Mouse (Mus musculus): Measurements from ENCODE around the gene Mnt. TPM values are rescaled to one million over a fixed set of nuclear protein-coding genes. Genes with fewer than 3 reads are reported as not detected.

Gene Mnt
- polyA plus RNA-seq, 1 experiment, result 39.9 TPM

DNA sequence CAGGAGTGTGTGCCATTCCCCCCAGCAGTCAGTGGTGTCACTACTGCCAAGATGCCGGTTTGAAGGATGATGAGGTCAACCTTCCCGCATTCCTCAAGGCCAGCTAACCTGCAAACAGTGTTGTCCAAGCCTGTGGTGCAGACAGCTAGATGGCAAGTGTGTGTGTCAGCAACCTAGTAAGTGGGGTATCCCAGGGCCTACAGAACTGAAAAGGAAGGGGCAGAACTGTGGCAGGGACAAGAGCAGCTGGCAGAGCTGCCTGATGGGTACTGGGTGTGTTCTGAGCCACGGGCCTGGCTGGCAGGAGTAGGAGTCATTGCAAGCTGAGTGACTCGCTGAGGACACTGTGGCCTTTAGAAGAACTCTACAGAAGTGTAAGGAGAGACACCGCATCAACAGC, 31.4 kb downstream of the Mnt start:
- no peak for TF ChIP-seq POLR2A (IDR thresholded peaks at IDR 0.05; ENCODE audit: control insufficient read depth, extremely low read depth, insufficient read depth, low read length, poor library complexity)
- no peak for TF ChIP-seq CTCF (IDR thresholded peaks at IDR 0.05; ENCODE audit: borderline replicate concordance, control insufficient read depth, extremely low read depth, insufficient read depth, low read length, poor library complexity)

DNA sequence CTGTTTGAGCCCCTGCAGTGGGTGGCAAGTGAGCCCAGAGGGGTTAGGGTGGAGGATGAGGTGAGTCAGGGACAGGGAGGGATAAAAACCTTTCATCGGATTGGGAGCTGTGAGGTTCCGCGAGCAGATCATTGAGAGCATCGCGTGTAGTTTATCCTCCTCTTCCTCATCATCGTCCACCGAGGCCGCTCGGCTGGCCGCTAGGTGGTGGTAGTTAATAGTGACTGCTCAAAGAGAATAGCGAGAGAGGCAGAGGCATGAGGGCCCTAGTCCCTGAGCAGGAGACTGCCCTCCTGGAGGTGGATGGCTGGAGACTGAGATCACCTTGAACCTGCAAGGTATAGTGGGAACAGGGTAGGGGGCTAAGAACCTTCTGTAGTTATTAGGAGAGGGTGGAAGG, 32.8 kb downstream of the Mnt start:
- H3K36me3 ChIP-seq (ENCODE audit: control insufficient read depth, insufficient read depth, low read length), result no peaks in the 10 kb centered on the region
- TF ChIP-seq CTCF (IDR thresholded peaks at IDR 0.05; ENCODE audit: borderline replicate concordance, control insufficient read depth, extremely low read depth, insufficient read depth, low read length, poor library complexity) (no peak), POLR2A (IDR thresholded peaks at IDR 0.05; ENCODE audit: control insufficient read depth, extremely low read depth, insufficient read depth, low read length, poor library complexity) (no peak)
- H3K27me3 ChIP-seq (ENCODE audit: control insufficient read depth, insufficient read depth, low read length), result no peaks in the 10 kb centered on the region
- no peaks in the 10 kb centered on the region for H3K4me1 ChIP-seq (replicated peaks; ENCODE audit: control insufficient read depth, insufficient read depth, low read length)
- DNase-seq, result no peak
- H3K4me3 ChIP-seq (ENCODE audit: control insufficient read depth, insufficient read depth, low read length), result no peak overlapping the region
- 81% methylated on average over 11 of the region's 11 CpGs for WGBS
- H3K27ac ChIP-seq (ENCODE audit: control insufficient read depth, insufficient read depth, low read length), result no peak overlapping the region

More for the DNA sequence above, 31.4 kb downstream of the Mnt start:
- WGBS, result 95% methylated on average over 5 of the region's 5 CpGs
- no peak overlapping the region for H3K4me3 ChIP-seq (ENCODE audit: control insufficient read depth, insufficient read depth, low read length)
- no peak overlapping the region for H3K27ac ChIP-seq (ENCODE audit: control insufficient read depth, insufficient read depth, low read length)
- DNase-seq, result no peak
- no peaks in the 10 kb centered on the region for H3K4me1 ChIP-seq (replicated peaks; ENCODE audit: control insufficient read depth, insufficient read depth, low read length)
- no peaks in the 10 kb centered on the region for H3K27me3 ChIP-seq (ENCODE audit: control insufficient read depth, insufficient read depth, low read length)
- H3K36me3 ChIP-seq (ENCODE audit: control insufficient read depth, insufficient read depth, low read length), result no peaks in the 10 kb centered on the region

DNA sequence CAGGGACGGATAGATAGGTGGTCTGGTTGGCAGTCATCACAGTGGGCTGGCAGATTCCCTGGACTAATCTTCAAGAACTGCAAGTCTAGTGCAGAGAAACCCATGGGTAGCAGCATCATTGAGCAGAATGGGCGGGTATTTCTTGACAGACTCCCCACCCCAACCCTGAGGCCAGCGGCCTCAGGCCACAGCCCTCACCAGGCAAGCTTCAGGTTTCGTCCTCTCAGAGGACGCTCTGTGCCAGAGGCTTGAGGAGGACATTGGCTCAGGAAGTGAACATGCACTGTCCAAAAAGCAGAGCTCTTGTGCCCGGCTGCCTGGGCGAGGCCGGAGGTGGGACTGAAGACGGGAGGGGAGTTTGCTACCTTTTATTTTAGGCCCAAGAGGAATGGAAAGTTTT, 33.7 kb downstream of the Mnt start:
- WGBS, result 97% methylated on average over 9 of the region's 9 CpGs
- H3K4me3 ChIP-seq (ENCODE audit: control insufficient read depth, insufficient read depth, low read length), result no peak overlapping the region
- no peak overlapping the region for H3K27ac ChIP-seq (ENCODE audit: control insufficient read depth, insufficient read depth, low read length)
- H3K4me1 ChIP-seq (replicated peaks; ENCODE audit: control insufficient read depth, insufficient read depth, low read length), result no peaks in the 10 kb centered on the region
- H3K27me3 ChIP-seq (ENCODE audit: control insufficient read depth, insufficient read depth, low read length), result no peaks in the 10 kb centered on the region
- TF ChIP-seq POLR2A (IDR thresholded peaks at IDR 0.05; ENCODE audit: control insufficient read depth, extremely low read depth, insufficient read depth, low read length, poor library complexity) (no peak), CTCF (IDR thresholded peaks at IDR 0.05; ENCODE audit: borderline replicate concordance, control insufficient read depth, extremely low read depth, insufficient read depth, low read length, poor library complexity) (no peak)
- DNase-seq, result no peak
- H3K36me3 ChIP-seq (ENCODE audit: control insufficient read depth, insufficient read depth, low read length), result no peaks in the 10 kb centered on the region

DNA sequence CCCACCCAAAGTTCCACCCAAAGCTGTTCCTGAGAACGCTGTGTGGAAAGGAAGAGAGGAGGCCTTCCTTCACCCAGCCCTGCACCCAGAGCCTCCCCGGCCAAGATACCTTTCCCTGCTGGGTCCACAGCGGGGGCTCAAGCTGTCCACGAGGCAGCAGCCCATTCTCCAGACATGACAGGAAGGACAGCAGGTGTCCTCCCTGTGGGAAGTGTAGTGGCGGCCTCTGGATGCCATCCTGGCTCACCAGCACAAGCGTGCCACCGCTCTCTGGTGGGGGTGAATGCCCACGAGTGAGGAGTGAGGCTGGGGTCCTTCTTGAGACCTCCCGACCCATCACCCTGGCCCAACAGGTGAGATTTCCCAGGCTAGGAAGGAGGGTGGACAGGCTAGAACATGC, 34.5 kb downstream of the Mnt start:
- TF ChIP-seq POLR2A (IDR thresholded peaks at IDR 0.05; ENCODE audit: control insufficient read depth, extremely low read depth, insufficient read depth, low read length, poor library complexity), result no peak
- no peak for TF ChIP-seq CTCF (IDR thresholded peaks at IDR 0.05; ENCODE audit: borderline replicate concordance, control insufficient read depth, extremely low read depth, insufficient read depth, low read length, poor library complexity)
- no peaks in the 10 kb centered on the region for H3K4me1 ChIP-seq (replicated peaks; ENCODE audit: control insufficient read depth, insufficient read depth, low read length)
- no peak for DNase-seq
- H3K4me3 ChIP-seq (ENCODE audit: control insufficient read depth, insufficient read depth, low read length), result no peak overlapping the region
- no peaks in the 10 kb centered on the region for H3K27me3 ChIP-seq (ENCODE audit: control insufficient read depth, insufficient read depth, low read length)
- no peak overlapping the region for H3K27ac ChIP-seq (ENCODE audit: control insufficient read depth, insufficient read depth, low read length)
- whole genome bisulfite sequencing, result 95% methylated on average over 9 of the region's 9 CpGs
- H3K36me3 ChIP-seq (ENCODE audit: control insufficient read depth, insufficient read depth, low read length), result no peaks in the 10 kb centered on the region

DNA sequence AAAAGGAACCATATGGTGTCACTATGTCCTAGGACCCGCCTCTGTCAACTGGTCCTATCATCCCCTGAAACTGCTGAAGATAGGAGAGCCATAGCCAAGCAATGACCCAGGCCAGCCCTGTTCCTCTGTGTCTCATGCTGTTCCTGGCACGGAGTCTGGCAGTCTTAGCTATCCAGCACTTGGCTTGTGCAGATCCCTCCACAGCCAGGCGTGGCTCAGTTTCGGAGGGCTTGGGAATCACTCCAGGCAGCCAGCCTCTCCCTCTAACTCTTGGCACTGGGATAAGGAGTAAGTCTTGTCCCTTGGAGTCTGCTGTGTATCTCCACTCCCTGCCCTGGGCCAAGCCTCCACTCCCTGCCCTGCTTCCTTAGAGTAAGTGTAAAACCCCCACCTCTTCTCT, 35.9 kb downstream of the Mnt start:
- Histone ChIP-seq H3K4me1 (replicated peaks; ENCODE audit: control insufficient read depth, insufficient read depth, low read length) (no peaks in the 10 kb centered on the region), H3K27ac (ENCODE audit: control insufficient read depth, insufficient read depth, low read length) (no peak overlapping the region), H3K4me3 (ENCODE audit: control insufficient read depth, insufficient read depth, low read length) (no peak overlapping the region), H3K36me3 (ENCODE audit: control insufficient read depth, insufficient read depth, low read length) (no peaks in the 10 kb centered on the region), H3K27me3 (ENCODE audit: control insufficient read depth, insufficient read depth, low read length) (no peaks in the 10 kb centered on the region)
- no peak for DNase-seq
- 91% methylated on average over 4 of the region's 4 CpGs for WGBS
- TF ChIP-seq CTCF (IDR thresholded peaks at IDR 0.05; ENCODE audit: borderline replicate concordance, control insufficient read depth, extremely low read depth, insufficient read depth, low read length, poor library complexity) (no peak), POLR2A (IDR thresholded peaks at IDR 0.05; ENCODE audit: control insufficient read depth, extremely low read depth, insufficient read depth, low read length, poor library complexity) (no peak)

DNA sequence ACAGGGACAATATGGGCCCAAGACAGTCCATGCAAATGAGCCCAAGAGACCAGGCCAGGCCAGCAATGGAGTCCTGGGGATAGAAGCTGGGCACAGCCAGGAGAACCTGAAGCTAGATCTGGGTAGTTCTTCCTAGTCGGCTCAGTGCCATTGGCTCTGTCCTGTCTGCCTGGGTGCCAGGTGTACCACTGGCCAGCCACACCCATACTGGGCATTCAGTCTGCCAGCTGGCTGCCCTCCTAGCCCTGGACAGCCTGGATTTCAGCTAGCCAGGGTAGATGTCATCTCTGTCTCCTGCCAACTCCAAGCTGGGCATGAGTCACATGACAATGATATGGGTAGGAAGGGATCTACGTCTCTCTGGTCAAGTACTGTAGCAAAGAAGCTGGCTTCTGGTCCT, 36.5 kb downstream of the Mnt start:
- Histone ChIP-seq H3K36me3 (ENCODE audit: control insufficient read depth, insufficient read depth, low read length) (no peaks in the 10 kb centered on the region), H3K27me3 (ENCODE audit: control insufficient read depth, insufficient read depth, low read length) (no peaks in the 10 kb centered on the region), H3K4me1 (replicated peaks; ENCODE audit: control insufficient read depth, insufficient read depth, low read length) (no peaks in the 10 kb centered on the region), H3K27ac (ENCODE audit: control insufficient read depth, insufficient read depth, low read length) (no peak overlapping the region), H3K4me3 (ENCODE audit: control insufficient read depth, insufficient read depth, low read length) (no peak overlapping the region)
- TF ChIP-seq POLR2A (IDR thresholded peaks at IDR 0.05; ENCODE audit: control insufficient read depth, extremely low read depth, insufficient read depth, low read length, poor library complexity) (no peak), CTCF (IDR thresholded peaks at IDR 0.05; ENCODE audit: borderline replicate concordance, control insufficient read depth, extremely low read depth, insufficient read depth, low read length, poor library complexity) (no peak)
- WGBS, result 94% methylated on average over 2 of the region's 2 CpGs
- no peak for DNase-seq

DNA sequence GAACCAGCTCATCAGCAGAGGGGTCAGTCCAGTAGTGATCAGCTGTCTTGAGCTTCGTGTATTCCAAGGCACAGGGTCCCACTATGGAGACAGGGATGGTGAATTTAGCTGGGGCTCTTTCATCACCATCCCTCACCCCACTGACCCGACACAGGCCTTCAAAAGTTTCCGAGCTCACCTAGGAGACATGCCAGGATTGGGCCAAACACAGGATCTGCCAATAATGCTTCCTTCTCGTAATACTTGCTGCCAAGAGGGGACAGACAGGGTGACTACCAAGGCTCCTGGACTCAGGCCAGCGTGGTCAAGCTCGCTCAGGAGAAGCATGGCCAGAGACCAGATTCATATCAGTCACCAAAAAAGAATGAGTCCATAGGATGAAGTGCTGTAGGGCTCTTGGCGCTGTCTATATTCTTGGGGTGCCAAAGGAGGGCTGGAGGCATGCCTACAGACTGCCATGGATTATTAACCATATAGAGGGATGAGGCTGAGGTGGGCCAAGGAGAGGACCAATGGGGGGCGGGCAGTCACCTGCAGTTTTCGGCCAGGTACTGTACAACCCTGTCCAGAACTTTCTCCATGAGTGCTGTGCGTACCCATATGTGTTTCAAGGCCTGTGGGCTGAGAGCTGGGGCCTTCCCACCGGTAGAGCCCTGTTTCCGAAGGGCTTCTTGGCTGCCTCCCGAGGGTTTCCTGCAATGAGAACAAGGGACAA, 37.5 kb downstream of the Mnt start:
- Histone ChIP-seq H3K36me3 (ENCODE audit: control insufficient read depth, insufficient read depth, low read length) (no peaks in the 10 kb centered on the region), H3K27ac (ENCODE audit: control insufficient read depth, insufficient read depth, low read length) (no peak overlapping the region), H3K4me3 (ENCODE audit: control insufficient read depth, insufficient read depth, low read length) (no peak overlapping the region), H3K4me1 (replicated peaks; ENCODE audit: control insufficient read depth, insufficient read depth, low read length) (no peaks in the 10 kb centered on the region), H3K27me3 (ENCODE audit: control insufficient read depth, insufficient read depth, low read length) (no peaks in the 10 kb centered on the region)
- no peak for DNase-seq
- TF ChIP-seq POLR2A (IDR thresholded peaks at IDR 0.05; ENCODE audit: control insufficient read depth, extremely low read depth, insufficient read depth, low read length, poor library complexity) (no peak), CTCF (IDR thresholded peaks at IDR 0.05; ENCODE audit: borderline replicate concordance, control insufficient read depth, extremely low read depth, insufficient read depth, low read length, poor library complexity) (no peak)
- WGBS, result 92% methylated on average over 13 of the region's 13 CpGs
